Mouse (Mus musculus): ENCODE measurements around the gene Vmn1r174.
"Not testable (repeated sequence)": the region's sequence is repeated elsewhere in the genome, so short reads cannot be mapped to it uniquely, and the experiment has no call there.

Vmn1r174 gene

GRCm38 (mm10) chr7:23751970-23752369 lies at the start of gene Vmn1r174:
Vmn1r174 (plus strand) TSS chr7:23752270.
- in situ Hi-C loops (cut with MboI, MseI), result not testable (repeated sequence)

GRCm38 (mm10) chr7:23784526-23784925 lies 32.5 kb downstream of the Vmn1r174 start:
- in situ Hi-C loops (cut with MboI, MseI), result no loop called here

- in situ Hi-C loops (cut with MboI, MseI), result not testable (repeated sequence)
Observed at GRCm38 (mm10) chr7:23810543-23810942, 58.5 kb downstream of the Vmn1r174 start, which contains the start of gene Vmn1r175. Vmn1r175 (minus strand) TSS chr7:23810643.

All from regulatory T cell (primary cell).